Mouse (Mus musculus) v-Abl transformed pro-B cells (cell line): ENCODE data around the gene Xrcc3.

ENCODE experiments used
- in situ Hi-C, 2 experiments: fragments of 400-800 bp; cut with MboI; formaldehyde crosslinking; loops; one replicate each; pipeline ENCODE4 v1.15.1; 2025; ENCODE audit not compliant: unreplicated experiment in 2 of 2

Xrcc3 gene

DNA sequence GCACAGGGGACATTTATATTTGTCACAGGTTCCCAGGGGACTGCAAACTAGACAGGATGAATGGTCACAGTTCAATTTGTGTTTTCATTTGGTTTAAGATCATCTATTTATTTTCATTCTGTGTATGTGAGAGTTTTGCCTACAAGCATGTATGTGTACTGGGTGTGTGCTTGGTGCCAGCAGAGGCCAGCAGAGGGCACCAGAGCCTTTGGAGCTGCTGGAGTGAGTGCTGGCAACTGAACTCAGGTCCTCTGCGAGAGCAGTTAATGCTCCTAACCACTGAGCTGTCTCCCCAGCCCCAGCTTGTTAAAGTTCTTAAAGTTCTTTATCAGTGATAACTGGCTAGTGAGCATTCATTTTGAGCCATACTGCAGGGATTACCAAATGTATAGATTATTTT, 34.1 kb downstream of the Xrcc3 start:
- in situ Hi-C loops = no loop called here

DNA sequence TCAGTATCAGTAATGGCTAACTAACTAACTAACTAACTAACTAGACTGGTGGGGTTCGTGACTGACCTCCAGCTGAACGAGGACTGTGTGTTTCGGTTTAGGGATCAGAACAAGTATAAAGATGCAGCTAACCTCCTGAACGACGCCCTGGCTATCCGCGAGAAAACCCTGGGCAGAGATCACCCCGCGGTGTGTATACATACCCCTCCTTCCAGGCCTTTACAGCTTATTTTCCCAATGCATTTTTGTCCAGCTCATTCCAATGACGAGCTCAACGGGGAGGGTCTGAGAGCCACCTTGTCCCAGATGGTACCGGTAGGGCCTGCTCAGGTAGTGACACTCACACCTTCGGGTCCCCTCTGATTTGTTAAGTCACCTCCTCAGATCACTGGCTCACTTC, 35.8 kb downstream of the Xrcc3 start:
- in situ Hi-C loops = no loop called here

- in situ Hi-C loops = loop anchor here (5.0 kb wide), 1 partner anchor 38 kb away; no protein-coding TSS in a partner anchor
Measured at GRCm38 (mm10) chr12:111774845-111775244, 38.8 kb downstream of the Xrcc3 start.

DNA sequence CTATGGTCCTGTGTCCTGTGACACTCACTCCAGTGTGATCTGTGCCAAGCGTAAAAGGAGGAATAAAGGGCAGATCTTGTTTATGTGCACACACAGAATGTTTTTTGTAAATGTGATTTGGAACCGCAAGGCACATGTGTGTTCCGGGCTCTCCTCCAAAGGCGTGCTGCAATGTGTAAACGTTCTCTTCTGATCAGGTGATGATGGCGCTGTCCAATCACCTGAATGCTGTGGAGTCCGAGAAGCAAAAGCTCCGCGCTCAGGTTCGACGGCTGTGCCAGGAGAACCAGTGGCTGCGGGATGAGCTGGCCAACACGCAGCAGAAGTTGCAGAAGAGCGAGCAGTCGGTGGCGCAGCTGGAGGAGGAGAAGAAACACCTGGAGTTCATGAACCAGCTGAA, 39.5 kb downstream of the Xrcc3 start:
- in situ Hi-C loops = loop anchor here (5.0 kb wide), 1 partner anchor 37 kb away; no protein-coding TSS in a partner anchor

DNA sequence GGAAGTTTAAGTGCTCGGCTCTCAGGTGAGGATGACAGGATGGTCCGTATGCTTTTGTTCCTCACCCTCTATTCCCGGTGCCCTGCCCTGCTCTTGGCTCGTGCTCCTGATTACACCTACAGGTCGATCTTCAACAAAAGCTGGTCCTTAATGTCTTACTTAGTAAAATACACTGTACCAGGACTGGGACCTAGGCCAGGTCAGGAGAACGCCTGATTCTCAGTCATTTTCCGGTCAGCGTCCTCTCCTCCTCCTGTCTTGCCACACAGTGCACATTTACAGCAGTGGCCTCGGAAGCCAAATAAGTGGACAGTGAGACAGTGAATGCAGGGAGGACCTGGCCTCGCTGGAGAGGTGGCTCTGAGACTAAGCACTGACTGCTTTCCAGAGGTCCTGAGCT, 43.0 kb downstream of the Xrcc3 start:
- in situ Hi-C loops = loop anchor here (5.0 kb wide), 1 partner anchor 33 kb away; no protein-coding TSS in a partner anchor

GRCm38 (mm10) chr12:111769816-111770577, 43.7 kb downstream of the Xrcc3 start:
- in situ Hi-C loops = loop anchor here (5.0 kb wide), 1 partner anchor 33 kb away; no protein-coding TSS in a partner anchor

DNA sequence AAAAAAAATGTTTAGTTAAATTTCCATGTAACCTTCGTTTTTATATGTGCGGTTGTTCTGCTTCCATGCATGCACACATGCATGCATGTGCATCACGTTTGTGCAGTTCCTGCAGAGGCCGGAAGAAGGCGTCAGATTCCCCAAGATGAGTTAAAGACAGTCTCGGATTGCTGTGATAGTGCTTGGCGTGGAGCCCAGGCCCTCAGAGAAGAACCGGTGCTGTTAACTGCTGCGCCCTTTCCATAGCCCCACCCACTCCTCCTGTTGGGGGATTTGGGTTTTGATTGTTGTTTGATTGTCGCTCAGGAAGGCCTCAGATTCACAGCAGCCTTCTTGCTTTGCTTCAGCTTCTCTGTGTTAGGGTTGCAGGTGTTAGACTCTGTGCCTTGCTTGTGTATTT, 44.4 kb downstream of the Xrcc3 start:
- in situ Hi-C loops = no loop called here

GRCm38 (mm10) chr12:111768322-111768928, 45.2 kb downstream of the Xrcc3 start:
- in situ Hi-C loops = no loop called here

DNA sequence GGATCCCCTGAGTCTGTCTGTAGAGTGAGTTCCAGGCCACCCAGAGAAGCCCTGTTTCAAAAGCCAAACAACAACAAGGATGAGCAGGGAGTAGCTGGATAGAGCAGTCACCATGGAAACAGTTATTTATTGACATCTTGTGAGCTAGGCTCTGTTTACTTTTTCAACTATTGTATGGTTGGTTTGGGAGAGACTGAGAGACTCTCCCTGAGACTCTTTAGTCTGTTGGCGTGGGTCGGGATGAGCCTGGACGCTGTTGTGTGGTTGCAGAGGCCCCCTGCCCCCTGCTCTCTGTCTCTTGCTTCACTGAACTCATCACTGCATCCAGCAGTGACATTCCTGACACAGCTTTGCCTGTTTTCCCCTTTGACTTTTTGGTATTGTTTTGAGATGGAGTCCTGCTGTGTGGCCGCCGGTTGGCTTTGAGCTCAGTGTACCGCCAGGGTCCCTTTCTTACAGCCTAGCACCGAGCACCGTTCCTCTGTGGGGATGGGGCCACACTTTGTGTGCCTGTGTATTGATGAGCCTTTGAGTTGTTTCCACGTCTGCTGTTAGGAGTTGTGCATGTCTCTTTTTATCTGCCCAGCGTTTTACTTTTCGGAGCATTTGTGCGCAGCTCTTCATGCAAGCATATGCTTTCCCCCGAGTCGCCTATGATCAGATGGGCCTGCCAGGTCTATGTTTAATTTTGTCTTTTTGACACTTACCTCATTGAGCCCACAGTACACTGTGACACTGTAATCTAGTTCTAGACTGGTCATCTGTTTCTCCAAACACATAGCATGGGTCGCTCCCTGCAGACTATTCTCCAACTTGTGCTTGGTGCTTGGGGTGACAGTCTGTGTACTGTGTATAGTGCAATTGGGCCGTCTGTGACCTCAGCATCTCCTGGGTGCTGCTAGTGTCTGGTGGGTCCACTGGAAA, 47.1 kb downstream of the Xrcc3 start:
- in situ Hi-C loops = no loop called here

- in situ Hi-C loops = no loop called here
Measured at GRCm38 (mm10) chr12:111762620-111763280, 50.9 kb downstream of the Xrcc3 start.

GRCm38 (mm10) chr12:111760306-111760908, 53.3 kb downstream of the Xrcc3 start:
- in situ Hi-C loops = no loop called here

- in situ Hi-C loops = no loop called here
Measured at GRCm38 (mm10) chr12:111759176-111760061, 54.3 kb downstream of the Xrcc3 start.

DNA sequence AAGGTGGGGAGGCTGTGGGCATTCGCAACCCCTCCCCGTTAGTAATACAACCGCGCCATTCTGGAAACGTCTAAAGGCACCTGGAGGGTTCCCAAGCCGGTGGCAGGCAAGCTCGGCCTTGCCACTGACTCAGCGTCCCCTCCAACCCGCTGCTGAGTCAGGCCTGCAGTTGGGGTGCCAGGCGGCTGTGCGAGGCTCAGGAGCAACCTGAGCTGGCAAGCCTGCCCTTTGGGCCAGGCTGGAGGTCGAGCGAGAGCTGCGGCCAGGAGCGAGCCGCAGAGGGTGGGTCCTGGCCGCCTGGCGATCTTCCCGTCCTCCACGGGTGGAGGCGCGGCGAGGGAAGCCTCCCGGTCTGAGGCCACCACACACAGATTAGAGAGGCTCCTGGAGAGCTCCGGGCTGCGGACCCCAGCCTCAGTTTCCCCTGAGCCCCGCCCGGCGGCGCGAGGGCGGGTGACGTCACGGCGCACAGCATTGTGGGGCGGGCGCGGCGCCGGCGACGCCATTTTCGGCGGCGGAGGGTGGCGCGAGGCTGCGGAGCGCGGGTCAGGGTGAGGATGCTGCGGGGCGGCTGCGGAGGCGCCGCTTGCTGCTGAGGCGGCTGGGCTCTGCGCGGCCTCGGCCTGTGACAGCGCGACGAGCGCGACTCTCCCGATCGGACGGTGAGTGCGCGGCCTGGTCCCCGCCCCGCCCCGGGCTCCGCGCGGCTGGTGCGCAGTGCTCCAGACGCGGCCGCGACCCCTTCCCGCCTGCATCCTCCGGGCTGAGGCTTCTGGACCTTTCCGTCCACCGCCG, 55.1 kb downstream of the Xrcc3 start, which contains the start of gene Klc1:
TSS of gene Klc1 (plus strand) at position 469 of the 795 bp plus-strand sequence.
- in situ Hi-C loops = no loop called here

DNA sequence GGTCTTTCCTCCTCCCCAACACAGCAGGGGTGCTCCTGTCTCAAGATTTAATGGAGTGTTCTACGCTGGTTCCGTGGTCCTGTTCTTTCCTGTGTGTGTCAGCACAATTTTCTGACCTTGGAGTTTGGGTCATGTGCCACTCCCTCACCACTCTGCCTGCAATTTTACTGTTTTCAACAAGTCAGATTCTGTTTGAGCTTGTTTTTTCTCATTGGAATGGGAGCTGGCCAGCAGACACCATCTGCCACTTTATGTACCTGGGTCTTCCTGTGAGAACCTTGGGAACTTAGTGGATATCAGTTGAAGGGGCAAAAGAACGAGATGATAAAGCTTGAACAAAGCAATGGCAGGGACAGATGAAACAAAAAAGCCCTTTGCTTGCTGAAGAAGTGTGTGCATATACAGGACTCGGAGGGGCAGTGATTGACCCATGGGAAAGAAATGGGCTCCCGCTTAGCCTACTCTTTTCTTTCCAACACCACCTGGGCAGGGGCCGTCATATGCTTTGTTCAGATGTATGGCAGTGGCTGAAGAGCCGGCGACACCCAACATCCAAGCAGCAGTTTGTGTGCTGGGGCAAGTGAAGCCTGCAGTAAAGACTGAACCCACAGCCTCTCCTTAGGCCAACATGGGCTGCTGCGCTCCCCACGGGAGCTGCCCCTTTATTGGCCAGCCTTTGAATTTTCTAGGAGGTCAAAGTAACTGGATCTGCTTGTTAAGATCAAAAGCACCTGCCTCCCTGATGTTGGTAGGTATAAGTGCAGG, 55.9 kb downstream of the Xrcc3 start:
- in situ Hi-C loops = no loop called here

GRCm38 (mm10) chr12:111756698-111757082, 57.0 kb downstream of the Xrcc3 start:
- in situ Hi-C loops = no loop called here

DNA sequence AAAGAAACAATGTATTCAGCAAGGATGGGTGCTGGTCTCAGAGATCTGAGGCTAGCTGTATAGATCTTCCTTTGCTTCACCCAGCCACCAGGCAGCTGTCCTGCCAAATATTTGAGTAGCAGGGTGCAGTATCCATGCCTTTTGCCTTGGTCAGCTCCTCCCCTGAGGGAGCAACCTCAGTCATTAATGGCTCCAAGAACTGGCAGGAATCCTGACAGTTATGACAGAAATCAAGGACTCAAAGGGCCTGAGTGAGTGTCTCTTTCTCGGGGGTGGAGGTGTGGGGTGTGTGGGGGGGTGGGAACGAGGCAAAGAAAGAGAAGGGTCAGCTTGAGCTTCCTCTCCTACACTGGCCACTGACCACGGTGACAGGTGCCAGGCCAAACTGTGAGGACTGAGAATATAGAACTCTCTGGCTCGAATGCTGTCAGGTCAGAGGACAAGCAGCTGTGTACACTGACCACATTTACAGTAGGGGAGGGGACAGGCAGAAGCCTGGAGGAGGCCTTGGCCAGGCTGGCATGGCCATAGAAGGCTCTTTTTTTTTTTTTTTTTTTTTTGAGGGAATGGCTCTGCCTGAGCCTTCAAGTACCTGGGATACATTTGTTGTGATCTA, 57.5 kb downstream of the Xrcc3 start:
- in situ Hi-C loops = no loop called here

DNA sequence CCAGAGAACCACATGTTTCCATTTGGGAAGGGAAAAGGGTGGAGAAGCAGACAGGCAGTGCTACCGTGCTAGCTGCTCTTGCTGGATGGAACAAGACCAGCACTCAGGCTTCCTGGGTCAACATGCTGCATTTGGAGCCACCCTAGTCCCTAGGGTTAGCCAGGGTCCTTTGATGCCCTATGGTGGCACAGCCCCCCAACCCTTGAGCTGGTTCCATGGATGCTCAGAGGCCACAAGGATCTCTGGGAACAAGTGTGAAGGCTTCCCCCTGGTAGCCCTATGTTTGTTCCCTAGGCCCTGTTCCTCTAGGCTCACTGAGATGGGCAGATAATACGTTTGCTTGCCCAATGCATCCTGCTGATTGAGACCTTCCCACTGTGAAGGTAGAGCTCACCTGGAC, 58.4 kb downstream of the Xrcc3 start:
- in situ Hi-C loops = no loop called here
